Mouse (Mus musculus): ENCODE results near the gene Aox3. TPM values are rescaled to one million over a fixed set of nuclear protein-coding genes. Genes with fewer than 3 reads are reported as not detected.

Gene Aox3
- total and polyA plus RNA-seq, 3 experiments, result 0.08 to 0.43 (median 0.14) TPM

GRCm38 (mm10) chr1:58138986-58139385 lies 26.1 kb downstream of the Aox3 start:
- Histone ChIP-seq H3K27me3 (replicated peaks) (no peaks in the 10 kb centered on the region), H3K27ac (ENCODE audit: insufficient read depth, low read depth) (no peak overlapping the region), H3K9ac (ENCODE audit: insufficient read depth, low read depth) (no peak overlapping the region), H3K4me3 (replicated peaks in 1 of 3; ENCODE audit: low read depth in 2 of 3, low read length in 2 of 3, poor library complexity in 1 of 3) (no peak overlapping the region), H3K4me1 (ENCODE audit: control insufficient read depth in 1 of 2, insufficient read depth in 2 of 2) (no peaks in the 10 kb centered on the region), H3K36me3 (replicated peaks in 1 of 2; ENCODE audit: control insufficient read depth in 1 of 2, insufficient read depth in 1 of 2, low read length in 1 of 2) (no peaks in the 10 kb centered on the region), H3K4me2 (ENCODE audit: insufficient read depth, low read depth, poor library complexity, severe bottlenecking) (no peak overlapping the region), H3K79me2 (replicated peaks; ENCODE audit: control insufficient read depth, extremely low read depth, insufficient read depth, poor library complexity, severe bottlenecking) (no peaks in the 10 kb centered on the region), H3K9me3 (replicated peaks; ENCODE audit: low read length) (peaks cover 5% of the 10 kb centered on the region)
- in situ Hi-C loops (cut with MboI; ENCODE audit: low pct_ligation_motif_present, low pct_unique_long_range_greater_than_20kb, low sequenced_read_pairs) (no loop called here), dilution Hi-C loops (cut with MboI; ENCODE audit: extremely low pct_ligation_motif_present, extremely low pct_unique_long_range_greater_than_20kb, low sequenced_read_pairs) (no loop called here)
- TF ChIP-seq CHD2 (IDR thresholded peaks at IDR 0.05; ENCODE audit: low read length) (no peak), MAZ (IDR thresholded peaks at IDR 0.05; ENCODE audit: low read depth, low read length) (no peak), E2F4 (IDR thresholded peaks at IDR 0.05; ENCODE audit: insufficient replicate concordance, low read depth, low read length) (no peak), TBP (conservative IDR thresholded peaks at IDR 0.05; ENCODE audit: low read depth, low read length) (no peak), JUND (conservative IDR thresholded peaks at IDR 0.05; ENCODE audit: low read depth, low read length) (no peak), ZC3H11A (IDR thresholded peaks at IDR 0.05; ENCODE audit: low read depth, low read length) (no peak), HCFC1 (IDR thresholded peaks at IDR 0.05; ENCODE audit: low read depth, low read length) (no peak), SMC3 (IDR thresholded peaks at IDR 0.05; ENCODE audit: low read depth, low read length) (no peak), KAT2A (IDR thresholded peaks at IDR 0.05; ENCODE audit: insufficient replicate concordance, low read length) (no peak), POLR2A (IDR thresholded peaks at IDR 0.05; ENCODE audit: low read depth, low read length) (no peak), EP300 (IDR thresholded peaks at IDR 0.05; ENCODE audit: low read length) (no peak), IRF4 (IDR thresholded peaks at IDR 0.05; ENCODE audit: low read depth, low read length) (no peak), GABPA (IDR thresholded peaks at IDR 0.05; ENCODE audit: insufficient replicate concordance, low read depth, low read length) (no peak), POLR2AphosphoS2 (IDR thresholded peaks at IDR 0.05; ENCODE audit: low read depth, low read length) (no peak), USF1 (IDR thresholded peaks at IDR 0.05; ENCODE audit: low read depth, low read length) (no peak), CHD1 (IDR thresholded peaks at IDR 0.05; ENCODE audit: low read depth, low read length) (no peak), TCF12 (IDR thresholded peaks at IDR 0.05; ENCODE audit: low read depth, low read length) (no peak)
- DNase-seq (ENCODE audit: extremely low read depth), result no peak

DNA sequence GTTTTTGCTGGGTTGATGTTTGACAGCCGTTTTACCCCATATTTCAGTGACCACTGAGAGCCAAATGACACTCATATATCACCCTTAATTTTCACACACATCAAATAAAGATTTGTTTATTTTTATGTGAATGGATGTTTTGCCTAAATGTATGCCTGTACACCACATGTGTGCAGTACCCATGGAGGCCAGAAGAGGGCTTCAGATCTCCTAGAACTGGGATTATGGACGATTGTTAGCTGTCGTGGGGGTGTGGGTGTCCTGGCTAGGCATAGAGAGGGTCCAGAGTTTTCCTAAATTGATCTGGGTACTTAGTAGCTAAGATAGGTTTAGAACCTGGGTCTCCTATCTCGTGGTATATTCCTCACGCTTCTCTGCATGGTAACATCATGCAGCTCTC lies 27.7 kb downstream of the Aox3 start:
- no peaks in the 10 kb centered on the region for H3K27me3 ChIP-seq (replicated peaks)
- in situ Hi-C loops (cut with MboI; ENCODE audit: low pct_ligation_motif_present, low pct_unique_long_range_greater_than_20kb, low sequenced_read_pairs) (no loop called here), dilution Hi-C loops (cut with MboI; ENCODE audit: extremely low pct_ligation_motif_present, extremely low pct_unique_long_range_greater_than_20kb, low sequenced_read_pairs) (no loop called here)
- no peaks in the 10 kb centered on the region for H3K79me2 ChIP-seq (replicated peaks; ENCODE audit: control insufficient read depth, extremely low read depth, insufficient read depth, poor library complexity, severe bottlenecking)
- H3K9me3 ChIP-seq (replicated peaks; ENCODE audit: low read length), result peaks cover 5% of the 10 kb centered on the region
- H3K9ac ChIP-seq (ENCODE audit: insufficient read depth, low read depth), result no peak overlapping the region
- TF ChIP-seq MAX (IDR thresholded peaks at IDR 0.05; ENCODE audit: low read length) (no peak), CTCF (conservative IDR thresholded peaks at IDR 0.05 in 1 of 2, IDR thresholded peaks at IDR 0.05 in 1 of 2; ENCODE audit: low read depth in 2 of 2, low read length in 2 of 2) (peak; percentile 11 to 28; a peak in 2 of 4 replicates), JUND (conservative IDR thresholded peaks at IDR 0.05; ENCODE audit: low read depth, low read length) (no peak), MAFK (IDR thresholded peaks at IDR 0.05; ENCODE audit: insufficient replicate concordance, low read length) (no peak), ZNF384 (IDR thresholded peaks at IDR 0.05; ENCODE audit: low read depth, low read length) (no peak), ELF1 (IDR thresholded peaks at IDR 0.05; ENCODE audit: low read depth, low read length) (no peak), MXI1 (IDR thresholded peaks at IDR 0.05; ENCODE audit: low read depth, low read length) (no peak)
- no peaks in the 10 kb centered on the region for H3K4me1 ChIP-seq (ENCODE audit: control insufficient read depth in 1 of 2, insufficient read depth in 2 of 2)
- H3K4me2 ChIP-seq (ENCODE audit: insufficient read depth, low read depth, poor library complexity, severe bottlenecking), result no peak overlapping the region
- DNase-seq (ENCODE audit: extremely low read depth), result no peak
- no peak overlapping the region for H3K4me3 ChIP-seq (replicated peaks in 1 of 3; ENCODE audit: low read depth in 2 of 3, low read length in 2 of 3, poor library complexity in 1 of 3)
- H3K36me3 ChIP-seq (replicated peaks in 1 of 2; ENCODE audit: control insufficient read depth in 1 of 2, insufficient read depth in 1 of 2, low read length in 1 of 2), result no peaks in the 10 kb centered on the region
- no peak overlapping the region for H3K27ac ChIP-seq (ENCODE audit: insufficient read depth, low read depth)

Data from CH12.LX (cell line).